Mouse (Mus musculus): ENCODE results near the gene Baz2a. TPM values are rescaled to one million over a fixed set of nuclear protein-coding genes. Genes with fewer than 3 reads are reported as not detected.

The Baz2a gene
- polyA plus RNA-seq, 3 experiments from 2014 or later: 37.9 to 63.7 (median 44.3) TPM

Other genes with a start within 250 kb of the Baz2a start
- gene Rdh19, start 241.6 kb upstream of the Baz2a start, polyA plus RNA-seq (2017; shearing (Covaris generic)): not detected
- gene Rdh16f2, start 225.1 kb upstream of the Baz2a start, polyA plus RNA-seq (2017; shearing (Covaris generic)): not detected
- not detected for gene Rdh7, start 202.8 kb upstream of the Baz2a start, polyA plus RNA-seq (2017; shearing (Covaris generic))
- gene Sdr9c7, start 193.1 kb upstream of the Baz2a start, polyA plus RNA-seq (2017; shearing (Covaris generic)): not detected
- gene Hsd17b6, start 84.0 kb upstream of the Baz2a start, polyA plus RNA-seq (2017; shearing (Covaris generic)): not detected
- gene Prim1, start 76.4 kb upstream of the Baz2a start, polyA plus RNA-seq (2017; shearing (Covaris generic)): 10 to 100 TPM; 18.1 to 73.7 (median 18.2) TPM
- 1,000 to 10,000 TPM in 2 of 3 experiments, 100 to 1,000 TPM in 1; 923 to 1,212 (median 1,047) TPM for gene Naca, start 56.0 kb upstream of the Baz2a start, polyA plus RNA-seq (2017; shearing (Covaris generic))
- 100 to 1,000 TPM; 186 to 360 (median 347) TPM for gene Ptges3, start 32.6 kb upstream of the Baz2a start, polyA plus RNA-seq (2017; shearing (Covaris generic))
- gene Atp5b, start 8.3 kb upstream of the Baz2a start, polyA plus RNA-seq (2017; shearing (Covaris generic)): 100 to 1,000 TPM; 459 to 529 (median 464) TPM
- 10 to 100 TPM; 24.7 to 29.4 (median 27.8) TPM for gene Rbms2, start 88.7 kb downstream of the Baz2a start, polyA plus RNA-seq (2017; shearing (Covaris generic))
- under 1 TPM in 2 of 3 experiments, not detected in 1; 0.28 to 0.58 TPM for gene Gls2, start 102.9 kb downstream of the Baz2a start, polyA plus RNA-seq (2017; shearing (Covaris generic))
- 10 to 100 TPM in 2 of 3 experiments, 1 to 10 TPM in 1; 7.1 to 13.6 (median 13.5) TPM for gene Spryd4, start 120.2 kb downstream of the Baz2a start, polyA plus RNA-seq (2017; shearing (Covaris generic))
- not detected for gene Mip, start 134.3 kb downstream of the Baz2a start, polyA plus RNA-seq (2017; shearing (Covaris generic))
- gene Timeless, start 140.5 kb downstream of the Baz2a start, polyA plus RNA-seq (2017; shearing (Covaris generic)): 10 to 100 TPM; 23.2 to 45.9 (median 27.2) TPM
- under 1 TPM in 1 of 3 experiments, not detected in 2; 0.34 TPM for gene Apon, start 162.5 kb downstream of the Baz2a start, polyA plus RNA-seq (2017; shearing (Covaris generic))
- not detected for gene Apof, start 177.1 kb downstream of the Baz2a start, polyA plus RNA-seq (2017; shearing (Covaris generic))
- 10 to 100 TPM; 46.5 to 69.6 (median 52.5) TPM for gene Stat2, start 179.0 kb downstream of the Baz2a start, polyA plus RNA-seq (2017; shearing (Covaris generic))
- gene Il23a, start 207.2 kb downstream of the Baz2a start, polyA plus RNA-seq (2017; shearing (Covaris generic)): not detected
- gene Pan2, start 211.8 kb downstream of the Baz2a start, polyA plus RNA-seq (2017; shearing (Covaris generic)): 10 to 100 TPM; 17.4 to 36.9 (median 27.5) TPM
- gene Cnpy2, start 230.9 kb downstream of the Baz2a start, polyA plus RNA-seq (2017; shearing (Covaris generic)): 100 to 1,000 TPM; 101 to 106 (median 102) TPM
- gene Cs, start 246.2 kb downstream of the Baz2a start, polyA plus RNA-seq (2017; shearing (Covaris generic)): 100 to 1,000 TPM; 138 to 155 (median 155) TPM